Mouse (Mus musculus) neural tube, embryonic 14.5 days (tissue): Measurements from ENCODE around the gene Pip4k2a. TPM values are rescaled to one million over a fixed set of nuclear protein-coding genes. Genes with fewer than 3 reads are reported as not detected.

ENCODE experiments used
- ATAC-seq: fragments of 200-750 bp; cut with Nextera tagmentation; 2 replicates; pipeline ENCODE4 v1.8.0; 2017; ENCODE audit warnings: low read depth, mild to moderate bottlenecking, moderate TSS enrichment, moderate library complexity
- H3K27ac ChIP-seq: fragments of 300-500 bp; sonication (generic); 2 replicates; pipeline ENCODE4 v1.5.1; 2014; ENCODE audit warnings: low read depth, mild to moderate bottlenecking, control low read depth, low read length, moderate library complexity, mixed read lengths
- H3K27me3 ChIP-seq: fragments of 300-500 bp; sonication (generic); 2 replicates; pipeline ENCODE4 v1.6.1; 2014; ENCODE audit warnings: low read length; ENCODE audit not compliant: control insufficient read depth, insufficient read depth
- H3K36me3 ChIP-seq: fragments of 300-500 bp; sonication (generic); 2 replicates; pipeline ENCODE4 v1.6.1; 2014; ENCODE audit warnings: low read length, mixed read lengths; ENCODE audit not compliant: control insufficient read depth, insufficient read depth
- H3K4me1 ChIP-seq: fragments of 300-500 bp; sonication (generic); 2 replicates; pipeline ENCODE4 v1.6.1; 2014; ENCODE audit warnings: low read length; ENCODE audit not compliant: control insufficient read depth, insufficient read depth
- H3K4me2 ChIP-seq: fragments of 300-500 bp; sonication (generic); 2 replicates; pipeline ENCODE4 v1.6.1; 2014; ENCODE audit warnings: mild to moderate bottlenecking, low read depth, low read length, control low read depth
- H3K4me3 ChIP-seq: fragments of 300-500 bp; sonication (generic); 2 replicates; pipeline ENCODE4 v1.5.1; 2014; ENCODE audit warnings: low read depth, low read length, control low read depth, mixed read lengths
- H3K9ac ChIP-seq: fragments of 300-500 bp; sonication (generic); replicated peaks from 2 replicates; pipeline ENCODE4 v1.6.1; 2014; ENCODE audit warnings: low read depth, mild to moderate bottlenecking, control low read depth, low read length, mixed read lengths
- H3K9me3 ChIP-seq: fragments of 300-500 bp; sonication (generic); 2 replicates; pipeline ENCODE4 v1.6.1; 2016; ENCODE audit warnings: low read length; ENCODE audit not compliant: control insufficient read depth
- WGBS: fragments of 180-500 bp; shearing (Covaris S2); extraction: QIAGEN DNeasy Blood & Tissue Kit; methylation state at CpG from one replicate; pipeline ENCODE4 v1.1.7; 2014; 5-methylcytosine and 5-hydroxymethylcytosine counted together
- polyA plus RNA-seq: library from polyadenylated mRNA; unstranded; fragments of >200 nt; fragmentation: Nextera tagmentation; extraction: Ambion mirVana; gene quantifications from 2 replicates; pipeline ENCODE4 v1.2.1, GENCODE M21; 2014

Pip4k2a gene
- polyA plus RNA-seq, 1 experiment from 2014 or later, result 12.5 TPM

DNA sequence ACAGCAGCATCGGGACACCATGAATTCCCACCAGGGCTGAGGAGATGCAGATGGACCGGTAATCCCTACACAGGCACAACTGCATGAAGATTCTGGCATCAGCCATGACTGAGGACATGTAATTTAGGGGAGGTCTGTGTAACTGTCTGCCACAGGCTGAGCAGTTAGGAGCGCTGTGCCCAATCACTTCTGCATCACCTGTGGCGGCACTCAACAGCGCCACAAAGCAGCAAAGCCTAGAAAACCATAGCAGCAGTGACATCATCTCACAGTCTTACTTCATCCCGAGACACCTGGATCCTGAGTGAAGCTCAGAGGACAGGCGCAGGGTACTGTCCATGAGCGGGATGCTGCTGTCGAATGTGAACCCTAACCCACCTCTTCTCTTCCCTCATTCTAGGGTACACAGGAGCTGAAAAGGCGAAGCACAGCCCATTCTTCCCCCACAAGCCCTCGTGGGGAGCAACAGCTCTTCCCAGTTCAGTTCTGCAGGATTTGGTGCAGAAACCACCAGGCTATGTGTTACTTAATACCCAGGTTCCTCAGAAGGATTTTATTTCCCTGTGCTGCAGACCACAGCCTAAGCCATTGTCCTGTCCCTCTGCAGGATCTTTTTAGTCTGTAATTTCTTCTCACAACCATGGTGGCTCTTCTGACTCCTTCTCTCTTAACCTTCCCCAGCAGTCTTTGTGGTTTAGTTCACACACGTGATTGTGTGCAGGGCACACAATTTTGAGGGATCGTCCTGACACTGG lies 34.5 kb downstream of the Pip4k2a start:
- WGBS, result 83% methylated on average over 13 of the region's 13 CpGs
- H3K4me3 ChIP-seq, result no peak overlapping the region
- H3K9ac ChIP-seq, result no peak overlapping the region
- H3K36me3 ChIP-seq, result no peaks in the 10 kb centered on the region
- H3K27me3 ChIP-seq, result no peaks in the 10 kb centered on the region
- H3K9me3 ChIP-seq, result no peaks in the 10 kb centered on the region
- no peak for ATAC-seq
- no peak overlapping the region for H3K4me2 ChIP-seq
- H3K4me1 ChIP-seq, result 0 out of 2 replicates have a peak, but pooled peaks cover 6% of the 10 kb centered on the region
- H3K27ac ChIP-seq, result no peak overlapping the region

DNA sequence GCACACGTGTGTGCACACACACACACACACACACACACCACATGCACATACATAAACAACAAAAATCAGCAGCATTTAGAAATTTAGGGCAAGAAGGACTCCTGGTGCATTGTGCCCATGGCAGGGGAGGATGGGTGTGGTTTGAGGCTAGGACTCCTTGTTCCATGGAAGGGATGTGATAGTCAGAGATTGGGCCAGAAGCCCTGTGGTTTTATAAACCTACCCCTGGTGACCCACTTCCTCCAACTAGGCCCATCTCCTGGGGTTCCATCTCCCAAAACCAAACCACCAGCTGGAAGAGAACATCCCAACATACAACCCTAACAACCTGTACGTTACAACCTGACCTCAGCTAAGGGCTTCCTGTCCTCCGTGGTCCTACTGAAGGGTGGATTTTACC lies 35.4 kb downstream of the Pip4k2a start:
- Histone ChIP-seq H3K27me3 (no peaks in the 10 kb centered on the region), H3K27ac (no peak overlapping the region), H3K9ac (no peak overlapping the region), H3K9me3 (no peaks in the 10 kb centered on the region), H3K4me2 (no peak overlapping the region), H3K4me1 (0 out of 2 replicates have a peak, but pooled peaks cover 6% of the 10 kb centered on the region), H3K4me3 (no peak overlapping the region), H3K36me3 (no peaks in the 10 kb centered on the region)
- no peak for ATAC-seq
- 77% methylated on average over 3 of the region's 3 CpGs for WGBS

DNA sequence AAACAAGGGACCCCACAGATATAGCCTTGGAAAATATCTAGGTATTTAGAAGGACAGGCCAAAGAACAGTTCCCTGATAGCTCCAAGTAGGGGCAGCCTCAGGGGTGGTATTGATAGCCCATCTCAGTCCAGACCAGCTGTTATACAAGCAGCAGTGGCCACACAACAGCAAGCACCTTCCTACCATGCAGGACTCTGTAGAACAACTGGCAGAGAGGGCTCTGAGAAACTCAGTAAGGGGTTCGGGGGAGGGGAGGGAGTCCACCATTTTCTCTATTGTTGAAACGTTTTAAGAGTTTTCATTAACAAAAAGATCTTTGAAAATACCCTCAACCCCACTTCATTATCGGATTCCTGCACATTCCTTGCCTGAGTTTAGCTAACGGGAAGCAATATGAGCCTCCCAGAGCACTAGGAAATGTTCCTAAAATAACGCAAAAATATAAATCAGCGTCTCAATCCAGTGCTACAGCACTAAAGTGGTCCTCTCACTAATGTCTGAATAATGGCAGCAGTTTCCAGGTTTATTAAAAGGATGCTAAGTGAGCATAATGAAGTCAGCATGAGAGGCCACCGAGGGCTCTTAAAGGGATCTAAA lies 37.5 kb downstream of the Pip4k2a start:
- Histone ChIP-seq H3K27me3 (no peaks in the 10 kb centered on the region), H3K4me3 (no peak overlapping the region), H3K27ac (no peak overlapping the region), H3K4me1 (0 out of 2 replicates have a peak, but pooled peaks cover 6% of the 10 kb centered on the region), H3K36me3 (no peaks in the 10 kb centered on the region), H3K9me3 (no peaks in the 10 kb centered on the region), H3K4me2 (no peak overlapping the region), H3K9ac (no peak overlapping the region)
- WGBS, result 38% methylated on average over 7 of the region's 7 CpGs
- ATAC-seq, result no peak

- Histone ChIP-seq H3K9ac (no peak overlapping the region), H3K4me2 (no peak overlapping the region), H3K9me3 (no peaks in the 10 kb centered on the region), H3K27me3 (no peaks in the 10 kb centered on the region), H3K4me3 (no peak overlapping the region), H3K4me1 (0 out of 2 replicates have a peak, but pooled peaks cover 6% of the 10 kb centered on the region), H3K36me3 (no peaks in the 10 kb centered on the region), H3K27ac (no peak overlapping the region)
- WGBS, result 93% methylated on average over 5 of the region's 5 CpGs
- no peak for ATAC-seq
Measured at GRCm38 (mm10) chr2:18959558-18959957, 38.4 kb downstream of the Pip4k2a start.

- H3K9ac ChIP-seq, result no peak overlapping the region
- no peak overlapping the region for H3K4me2 ChIP-seq
- 0 out of 2 replicates have a peak, but pooled peaks cover 6% of the 10 kb centered on the region for H3K4me1 ChIP-seq
- WGBS, result 93% methylated on average over 6 of the region's 6 CpGs
- no peak for ATAC-seq
- no peak overlapping the region for H3K4me3 ChIP-seq
- H3K36me3 ChIP-seq, result no peaks in the 10 kb centered on the region
- no peaks in the 10 kb centered on the region for H3K27me3 ChIP-seq
- no peak overlapping the region for H3K27ac ChIP-seq
- H3K9me3 ChIP-seq, result no peaks in the 10 kb centered on the region
Measured at GRCm38 (mm10) chr2:18959008-18959407, 38.9 kb downstream of the Pip4k2a start.

DNA sequence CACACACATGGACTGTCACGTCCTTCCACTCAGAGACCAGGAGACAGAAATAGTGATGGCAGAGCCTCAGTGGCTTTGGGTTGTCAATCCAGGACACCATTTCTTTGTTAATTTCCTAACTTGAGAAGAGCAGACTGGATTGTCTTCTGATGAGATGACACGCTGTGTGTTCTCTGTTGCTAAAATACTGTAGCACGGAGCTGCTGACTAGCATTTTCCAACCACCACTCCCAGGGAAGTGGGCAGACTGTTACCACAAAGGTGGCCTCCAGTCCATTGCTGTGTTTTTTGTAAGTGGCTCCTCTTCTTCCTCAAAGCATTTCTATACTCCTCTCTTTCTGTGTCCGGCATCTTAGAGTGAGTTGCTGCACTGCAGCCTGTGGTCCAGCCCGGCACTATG lies 39.4 kb downstream of the Pip4k2a start:
- no peak for ATAC-seq
- H3K9me3 ChIP-seq, result no peaks in the 10 kb centered on the region
- H3K27me3 ChIP-seq, result no peaks in the 10 kb centered on the region
- 90% methylated on average over 5 of the region's 5 CpGs for WGBS
- no peaks in the 10 kb centered on the region for H3K36me3 ChIP-seq
- 0 out of 2 replicates have a peak, but pooled peaks cover 6% of the 10 kb centered on the region for H3K4me1 ChIP-seq
- H3K9ac ChIP-seq, result no peak overlapping the region
- no peak overlapping the region for H3K4me3 ChIP-seq
- no peak overlapping the region for H3K4me2 ChIP-seq
- no peak overlapping the region for H3K27ac ChIP-seq

- 84% methylated on average over 9 of the region's 9 CpGs for WGBS
- no peaks in the 10 kb centered on the region for H3K36me3 ChIP-seq
- H3K27ac ChIP-seq, result no peak overlapping the region
- no peak overlapping the region for H3K4me3 ChIP-seq
- no peak for ATAC-seq
- H3K27me3 ChIP-seq, result no peaks in the 10 kb centered on the region
- no peak overlapping the region for H3K4me2 ChIP-seq
- H3K4me1 ChIP-seq, result 0 out of 2 replicates have a peak, but pooled peaks cover 6% of the 10 kb centered on the region
- no peak overlapping the region for H3K9ac ChIP-seq
- no peaks in the 10 kb centered on the region for H3K9me3 ChIP-seq
Measured at GRCm38 (mm10) chr2:18958044-18958443, 39.9 kb downstream of the Pip4k2a start.

GRCm38 (mm10) chr2:18957459-18957858 lies 40.5 kb downstream of the Pip4k2a start:
- WGBS, result 94% methylated on average over 7 of the region's 7 CpGs
- ATAC-seq, result no peak

DNA sequence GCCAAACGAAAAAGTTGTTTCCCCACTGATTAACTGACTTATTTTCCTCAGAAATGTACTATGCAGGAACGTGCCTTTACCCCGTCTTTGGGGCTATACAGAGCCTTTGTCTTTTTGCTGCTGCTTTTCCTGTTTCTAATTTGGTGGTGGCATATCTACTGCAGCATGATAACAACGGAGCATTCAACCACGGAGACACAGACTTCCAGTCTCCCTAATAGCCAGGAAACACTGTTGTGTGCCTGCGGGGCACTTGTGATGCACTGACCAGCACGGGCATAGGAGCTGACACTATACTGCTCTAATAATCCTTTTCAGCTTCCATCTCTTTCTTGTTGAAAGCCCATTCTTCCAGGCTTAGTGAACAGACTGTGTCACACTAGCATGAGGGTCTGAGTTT lies 41.0 kb downstream of the Pip4k2a start:
- no peak for ATAC-seq
- H3K27me3 ChIP-seq, result no peaks in the 10 kb centered on the region
- no peak overlapping the region for H3K27ac ChIP-seq
- H3K36me3 ChIP-seq, result no peaks in the 10 kb centered on the region
- H3K4me3 ChIP-seq, result no peak overlapping the region
- no peaks in the 10 kb centered on the region for H3K9me3 ChIP-seq
- H3K9ac ChIP-seq, result no peak overlapping the region
- WGBS, result 74% methylated on average over 7 of the region's 7 CpGs
- 0 out of 2 replicates have a peak, but pooled peaks cover 6% of the 10 kb centered on the region for H3K4me1 ChIP-seq
- H3K4me2 ChIP-seq, result no peak overlapping the region

More at GRCm38 (mm10) chr2:18957459-18957858, 40.5 kb downstream of the Pip4k2a start:
- H3K27me3 ChIP-seq, result no peaks in the 10 kb centered on the region
- H3K4me3 ChIP-seq, result no peak overlapping the region
- H3K9me3 ChIP-seq, result no peaks in the 10 kb centered on the region
- no peak overlapping the region for H3K27ac ChIP-seq
- no peak overlapping the region for H3K9ac ChIP-seq
- H3K36me3 ChIP-seq, result no peaks in the 10 kb centered on the region
- no peak overlapping the region for H3K4me2 ChIP-seq
- H3K4me1 ChIP-seq, result 0 out of 2 replicates have a peak, but pooled peaks cover 6% of the 10 kb centered on the region
